Mouse (Mus musculus): ENCODE data around the gene Kank1. TPM values are rescaled to one million over a fixed set of nuclear protein-coding genes. Genes with fewer than 3 reads are reported as not detected.

Kank1 gene
- total RNA-seq (2021): 20.9 and 21.7 TPM in 2 replicates
- long read RNA-seq, partial matches to known transcripts: 17 of 26 reads
- long read RNA-seq, other reads (novel, unspliced or antisense): 9 of 26 reads

DNA sequence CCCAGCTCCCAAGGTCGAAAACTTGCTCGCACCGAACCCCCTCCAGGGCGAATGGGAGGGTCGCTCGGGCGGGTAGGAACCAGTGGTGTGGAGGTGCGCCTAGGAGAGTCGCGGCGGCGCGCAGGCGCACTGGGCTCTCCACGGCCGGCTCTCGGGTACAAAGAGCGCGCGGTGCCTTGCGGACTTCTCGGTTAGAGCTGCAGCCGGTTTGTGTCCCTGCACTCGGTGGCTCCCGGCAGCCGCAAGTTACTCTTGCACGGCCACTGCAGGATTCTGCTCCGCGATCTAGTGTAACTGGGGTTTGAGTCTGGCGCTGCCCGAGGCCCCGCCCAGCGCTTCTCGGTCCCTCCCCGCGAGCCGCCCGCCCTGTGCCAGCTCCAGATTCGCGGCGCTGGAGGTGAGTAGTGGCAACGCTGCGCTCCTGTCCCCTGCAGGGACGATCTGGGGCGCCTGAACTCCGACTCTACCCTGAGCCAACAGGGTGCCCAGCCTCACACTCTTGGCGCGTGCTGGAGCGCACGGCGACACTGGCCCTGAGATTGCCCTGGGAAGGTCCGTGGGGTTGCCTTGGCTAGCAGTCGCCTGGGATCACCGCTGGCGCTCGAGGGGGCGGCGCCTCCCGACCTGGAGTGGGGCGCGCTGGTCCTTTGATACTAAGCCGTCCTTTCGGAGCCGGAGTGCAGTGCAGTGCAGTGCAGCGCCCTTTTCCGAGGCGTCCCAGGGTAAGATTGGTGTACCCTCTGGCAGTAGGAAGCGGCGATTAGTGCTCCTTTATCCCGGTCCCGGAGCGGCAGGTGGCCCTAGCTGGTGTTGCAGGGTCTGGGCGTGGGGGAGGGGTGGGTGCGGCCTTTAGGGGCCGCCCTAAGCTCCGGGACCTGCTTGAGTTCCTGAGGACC, at the start of gene Kank1:
Gene Kank1, plus strand, starts transcription at position 380 of the 896 bp plus-strand sequence.
- peak; percentile 74 for DNase-seq

DNA sequence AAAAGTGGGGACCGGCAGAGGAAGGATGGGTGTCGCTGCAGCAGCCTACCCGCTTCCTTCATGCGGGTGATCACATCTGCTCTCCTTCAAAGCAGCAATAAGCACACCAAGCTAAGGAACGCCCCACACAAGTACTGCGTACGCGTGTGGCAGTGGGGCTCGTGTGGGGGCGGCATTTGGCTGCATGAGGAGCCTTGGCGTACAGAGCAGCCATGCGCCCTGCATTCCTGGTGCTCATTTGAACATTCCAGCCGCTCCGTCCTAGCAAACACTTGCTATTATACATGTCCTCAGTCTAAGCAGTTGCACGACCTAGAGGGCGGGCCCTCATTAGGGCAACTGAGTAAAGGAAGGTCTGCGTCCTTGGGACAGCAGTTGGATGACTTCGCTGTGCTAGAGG, 49.1 kb upstream of the Kank1 start:
- DNase-seq: no peak

- DNase-seq: no peak
Measured at GRCm38 (mm10) chr19:25193751-25194150, 43.0 kb upstream of the Kank1 start.

DNA sequence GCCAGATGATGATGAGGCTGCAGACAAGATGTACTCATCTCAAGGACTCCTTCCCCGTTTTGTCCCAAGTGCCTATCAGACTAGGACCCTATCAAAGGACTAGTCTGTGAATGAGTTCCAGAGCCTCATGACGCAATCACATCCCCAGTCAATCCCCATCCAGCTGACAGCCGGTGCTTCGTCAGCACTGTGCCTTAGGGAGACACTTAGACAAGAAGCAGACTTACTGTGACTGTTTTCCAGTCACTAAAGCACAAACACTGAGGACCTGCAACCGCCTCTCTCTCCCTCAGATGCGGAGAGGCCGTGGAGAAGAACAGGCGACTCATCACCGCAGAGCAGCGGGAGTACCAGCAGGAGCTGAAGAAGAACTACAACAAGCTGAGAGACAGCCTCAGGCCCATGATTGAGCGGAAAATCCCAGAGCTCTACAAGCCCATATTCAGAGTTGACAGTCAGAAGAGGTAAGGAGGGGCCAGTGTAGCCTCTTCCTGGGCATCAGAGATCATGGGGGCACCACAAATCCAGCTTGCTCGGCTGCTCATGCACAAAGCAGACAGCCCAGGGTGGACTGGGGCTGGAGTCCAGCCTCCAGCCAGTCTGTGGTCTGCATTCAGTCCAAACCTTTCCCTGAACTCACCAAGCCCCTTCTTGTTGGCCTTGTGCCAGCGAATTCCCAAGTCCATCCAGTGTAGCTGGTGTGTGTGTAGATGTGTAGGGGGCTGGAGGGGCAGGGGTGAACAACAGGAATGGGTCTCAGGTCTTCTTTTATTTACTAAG, 36.5 kb upstream of the Kank1 start:
- no peak for DNase-seq

GRCm38 (mm10) chr19:25203077-25203476, 33.7 kb upstream of the Kank1 start:
- no peak for DNase-seq

- DNase-seq: no peak
Measured at GRCm38 (mm10) chr19:25206969-25207368, 29.8 kb upstream of the Kank1 start.

- no peak for DNase-seq
Measured at GRCm38 (mm10) chr19:25207731-25208361, 28.9 kb upstream of the Kank1 start.

DNA sequence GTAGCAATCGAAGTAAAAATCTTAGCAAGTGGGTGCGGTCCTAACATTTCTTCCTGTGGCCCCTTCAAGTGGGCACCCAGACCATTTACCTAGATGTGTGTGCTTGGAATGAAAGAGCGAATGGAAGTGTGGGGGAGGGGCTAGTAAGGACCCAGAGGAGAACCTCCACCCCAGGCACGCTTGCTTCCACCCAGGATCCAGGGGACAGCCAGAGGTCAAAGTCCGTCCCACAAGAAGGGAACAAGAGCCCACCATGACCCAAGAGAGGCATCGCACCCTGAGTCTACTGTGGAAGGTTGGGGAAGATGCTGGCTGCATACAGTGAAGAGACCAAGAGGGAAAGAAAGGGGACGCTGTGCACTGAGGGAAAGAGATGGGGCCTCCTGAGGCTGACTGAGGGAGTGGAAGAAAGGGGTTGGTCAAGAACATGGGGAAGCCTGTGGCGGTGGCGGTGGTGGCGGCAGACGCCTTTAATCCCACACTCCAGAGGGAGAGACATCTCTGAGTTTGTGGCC, 28.1 kb upstream of the Kank1 start:
- DNase-seq: no peak

GRCm38 (mm10) chr19:25220611-25221010, 16.2 kb upstream of the Kank1 start:
- DNase-seq: no peak

- DNase-seq: no peak
Measured at GRCm38 (mm10) chr19:25221964-25222640, 14.7 kb upstream of the Kank1 start.

GRCm38 (mm10) chr19:25230058-25230974, 6.5 kb upstream of the Kank1 start:
- DNase-seq: no peak

DNA sequence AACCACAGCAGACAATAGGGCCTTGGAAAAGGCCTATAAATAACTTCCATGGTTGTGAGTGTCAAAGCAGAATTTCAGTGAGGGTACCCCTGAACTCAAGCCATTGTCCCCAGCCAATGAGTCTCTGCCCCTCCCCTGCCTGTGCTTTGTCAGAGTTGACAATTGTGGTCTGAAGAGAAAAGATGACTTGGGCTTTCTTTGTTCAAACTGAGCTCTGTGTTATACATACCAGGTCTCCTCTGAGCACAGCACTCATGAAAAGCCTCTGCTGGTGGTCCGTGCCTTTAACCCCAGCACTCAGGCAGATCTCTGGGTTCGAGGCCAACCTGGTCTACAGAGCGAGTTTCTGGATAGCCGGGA, 5.8 kb upstream of the Kank1 start:
- DNase-seq: no peak

GRCm38 (mm10) chr19:25232032-25232431, 4.7 kb upstream of the Kank1 start:
- DNase-seq: no peak

- peak; percentile 26 for DNase-seq
Measured at GRCm38 (mm10) chr19:25237492-25238040, 791 bp downstream of the Kank1 start.

DNA sequence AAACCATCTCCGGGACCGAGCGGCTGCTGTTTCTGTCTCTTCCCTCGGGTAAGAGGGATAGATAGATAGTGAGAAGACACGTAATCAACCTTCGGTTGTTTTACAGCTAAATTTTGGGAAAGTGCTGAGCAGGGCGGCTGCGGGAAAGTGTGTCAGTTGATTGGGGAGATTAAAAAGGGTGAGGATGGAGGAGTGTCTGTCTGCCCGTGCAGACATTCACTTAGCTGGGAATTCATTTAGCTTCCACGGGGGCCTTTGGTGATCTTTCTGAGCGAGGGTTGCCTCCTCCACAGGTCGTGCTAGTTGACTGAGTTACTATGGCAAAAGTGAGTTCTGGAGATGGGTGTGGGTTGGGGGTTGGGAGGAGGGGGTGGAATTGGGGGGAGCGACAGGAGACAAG, 1.3 kb downstream of the Kank1 start:
- no peak for DNase-seq

GRCm38 (mm10) chr19:25243566-25243965, 6.8 kb downstream of the Kank1 start:
- no peak for DNase-seq

DNA sequence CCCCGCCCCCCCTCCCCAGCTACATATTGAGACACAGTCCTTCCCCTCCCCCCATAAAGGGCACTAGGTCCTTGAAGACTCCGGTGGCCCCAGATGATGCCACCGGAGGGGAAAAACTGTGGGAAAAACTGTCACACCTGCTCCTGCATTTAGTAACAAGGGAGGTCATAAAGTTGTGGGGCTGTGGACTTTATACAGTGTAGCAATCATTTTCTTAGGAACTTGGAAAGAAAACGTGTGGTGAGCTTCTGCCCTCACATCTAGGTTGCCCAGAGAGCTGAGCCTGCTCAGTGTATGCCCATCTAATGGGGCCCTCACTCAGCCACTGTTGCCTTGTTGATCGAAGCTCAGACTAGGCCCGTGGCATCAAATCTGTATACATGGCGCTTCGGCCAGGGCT, 9.3 kb downstream of the Kank1 start:
- no peak for DNase-seq

- DNase-seq: no peak
Measured at GRCm38 (mm10) chr19:25247858-25248552, 11.2 kb downstream of the Kank1 start.

DNA sequence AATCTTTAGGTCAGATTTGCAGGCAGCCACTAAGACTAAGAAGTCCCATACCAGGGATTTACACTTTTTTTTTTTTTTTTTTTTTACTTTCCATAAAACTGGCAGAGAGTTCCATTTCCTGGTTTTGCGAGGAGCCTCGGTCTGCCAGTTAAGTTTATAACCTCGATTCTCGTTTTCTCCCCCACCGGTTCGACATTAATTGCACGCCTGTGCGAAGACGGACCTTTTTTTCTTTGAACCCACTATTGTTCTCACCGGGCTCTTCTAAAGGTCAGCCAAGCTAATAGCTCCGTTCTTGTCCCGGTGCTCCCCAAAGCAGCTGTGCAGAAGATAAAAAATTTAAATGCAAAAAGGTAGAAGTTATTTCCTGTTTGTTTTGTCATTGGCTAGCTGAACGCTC, 12.5 kb downstream of the Kank1 start:
- DNase-seq: no peak

GRCm38 (mm10) chr19:25251610-25252140, 14.9 kb downstream of the Kank1 start:
- no peak for DNase-seq
